Mouse (Mus musculus) right cerebral cortex, postnatal 36 days (tissue): ENCODE results near the gene Tdp2.
"Not testable (repeated sequence)": the region's sequence is repeated elsewhere in the genome, so short reads cannot be mapped to it uniquely, and the experiment has no call there.

ENCODE experiments used
- DNase-seq, 2 experiments: peaks; one replicate each; pipeline ENCODE4 v3.0.0; 2022; ENCODE audit warnings: low spot score in 2 of 2, mixed read lengths in 1 of 2

The Tdp2 gene

DNA sequence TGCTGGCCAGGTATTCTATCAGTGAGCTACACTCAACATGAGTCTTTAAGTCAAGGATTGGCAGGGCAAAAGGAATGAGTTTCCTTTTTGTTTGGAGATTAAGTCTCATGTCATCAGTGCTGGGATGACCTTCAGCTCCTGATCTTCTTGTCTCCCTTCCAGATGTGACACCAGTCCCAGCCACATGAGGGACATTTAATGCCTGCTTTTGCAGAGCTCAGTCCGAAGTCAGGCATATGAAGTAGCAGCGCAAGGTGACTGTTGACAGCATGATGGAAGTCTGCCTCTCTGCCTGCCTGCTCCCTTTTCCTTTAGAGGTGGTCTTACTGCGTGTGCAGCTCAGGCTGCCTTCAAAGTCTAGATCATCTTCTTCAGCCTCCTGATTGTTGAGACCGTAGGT, 6.8 kb upstream of the Tdp2 start:
- no peak for DNase-seq

GRCm38 (mm10) chr13:24825587-24825986, 5.9 kb upstream of the Tdp2 start:
- DNase-seq, result no peak

DNA sequence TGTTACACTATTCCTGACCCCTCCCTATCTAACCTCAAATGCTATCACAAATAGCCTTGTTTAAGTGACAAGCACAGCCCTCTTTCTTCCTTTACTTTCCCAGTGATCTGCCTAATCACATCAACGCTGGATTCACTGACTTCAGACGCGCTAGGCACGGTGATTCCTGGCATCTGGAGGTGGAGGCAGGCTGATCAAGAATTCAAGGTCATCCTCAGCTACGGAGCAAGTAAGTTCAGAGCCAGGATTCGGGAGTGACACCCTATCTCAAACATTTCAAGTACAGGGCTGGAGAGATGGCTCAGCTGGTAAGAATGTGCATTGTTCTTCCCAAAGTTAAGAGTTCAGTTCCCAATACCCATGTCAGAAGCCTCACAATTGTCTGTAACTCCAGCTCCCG, 5.4 kb upstream of the Tdp2 start:
- no peak for DNase-seq

GRCm38 (mm10) chr13:24830756-24831352, 625 bp upstream of the Tdp2 start:
- DNase-seq, result no peak

GRCm38 (mm10) chr13:24832131-24832810, 792 bp downstream of the Tdp2 start:
- no peak for DNase-seq

DNA sequence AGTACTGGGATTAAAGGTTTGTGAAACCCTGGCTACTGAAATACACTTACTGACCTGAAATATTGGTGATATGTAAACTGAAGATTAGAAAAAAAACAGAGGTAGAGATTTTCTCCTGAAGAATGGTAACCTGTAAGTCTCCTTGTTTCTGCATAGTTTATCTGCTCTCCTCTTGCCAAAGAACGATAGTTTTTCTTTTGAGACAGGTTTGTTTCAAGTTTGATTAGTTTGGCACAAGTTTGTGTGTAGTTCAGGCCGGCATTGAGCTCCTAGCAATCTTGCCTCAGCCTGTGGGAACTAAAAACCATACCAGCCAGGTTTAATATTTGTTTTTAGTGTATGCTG, 1.3 kb downstream of the Tdp2 start:
- DNase-seq, result no peak

DNA sequence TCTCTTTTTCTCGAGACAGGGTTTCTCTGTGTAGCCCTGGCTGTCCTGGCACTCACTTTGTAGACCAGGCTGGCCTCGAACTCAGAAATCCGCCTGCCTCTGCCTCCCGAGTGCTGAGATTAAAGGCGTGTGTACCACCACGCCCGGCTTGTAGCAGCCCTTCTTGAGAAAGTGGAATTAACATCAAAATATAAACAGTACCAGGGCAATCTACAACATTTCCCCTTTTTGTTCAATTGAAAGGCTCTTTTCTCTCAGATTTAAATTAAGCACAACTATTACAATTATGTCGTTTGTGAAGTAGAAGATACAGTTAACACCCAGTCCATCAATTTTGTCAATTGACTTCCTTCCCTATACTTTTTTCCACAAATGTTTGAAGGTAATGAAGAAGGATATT, 6.3 kb downstream of the Tdp2 start:
- DNase-seq, result not testable (repeated sequence)

DNA sequence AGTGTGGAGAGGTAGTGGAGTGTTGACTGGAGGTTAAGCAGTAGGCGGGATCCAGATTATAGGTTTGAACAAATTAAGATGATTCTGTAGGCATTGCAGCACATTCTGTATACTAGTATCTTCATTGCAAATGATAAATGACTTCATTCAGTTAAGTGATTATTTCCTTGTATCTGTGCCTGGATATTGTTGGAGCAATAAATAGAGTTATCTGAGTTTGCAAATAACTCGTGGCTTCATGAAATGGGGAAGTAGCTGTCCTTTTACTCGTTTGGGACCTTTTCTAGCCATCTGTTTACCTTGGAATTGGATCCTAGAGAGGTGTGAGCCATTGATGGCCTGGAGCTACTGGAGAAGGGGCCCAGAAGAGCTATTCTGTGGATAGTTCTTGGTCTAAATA, 8.4 kb downstream of the Tdp2 start:
- DNase-seq, result no peak

DNA sequence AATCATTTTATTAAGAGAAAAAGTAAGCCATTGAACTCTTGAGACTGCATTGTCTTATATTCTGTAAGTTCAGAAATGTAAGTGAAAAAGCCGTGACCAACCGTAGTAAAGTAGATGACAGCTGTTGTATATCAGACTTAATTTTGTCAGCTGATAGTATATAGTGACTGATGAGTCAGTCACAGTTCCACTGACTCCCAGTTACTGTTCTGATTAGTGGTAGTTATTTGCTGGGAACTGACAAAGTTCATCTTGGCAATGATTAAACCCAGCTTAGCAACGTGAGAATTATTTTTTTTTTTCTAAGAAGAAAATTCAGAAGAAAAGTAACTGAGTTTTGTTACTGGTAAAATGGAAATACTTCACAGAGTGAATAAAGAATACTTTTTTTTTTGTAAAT, 10.2 kb downstream of the Tdp2 start:
- DNase-seq, result no peak

DNA sequence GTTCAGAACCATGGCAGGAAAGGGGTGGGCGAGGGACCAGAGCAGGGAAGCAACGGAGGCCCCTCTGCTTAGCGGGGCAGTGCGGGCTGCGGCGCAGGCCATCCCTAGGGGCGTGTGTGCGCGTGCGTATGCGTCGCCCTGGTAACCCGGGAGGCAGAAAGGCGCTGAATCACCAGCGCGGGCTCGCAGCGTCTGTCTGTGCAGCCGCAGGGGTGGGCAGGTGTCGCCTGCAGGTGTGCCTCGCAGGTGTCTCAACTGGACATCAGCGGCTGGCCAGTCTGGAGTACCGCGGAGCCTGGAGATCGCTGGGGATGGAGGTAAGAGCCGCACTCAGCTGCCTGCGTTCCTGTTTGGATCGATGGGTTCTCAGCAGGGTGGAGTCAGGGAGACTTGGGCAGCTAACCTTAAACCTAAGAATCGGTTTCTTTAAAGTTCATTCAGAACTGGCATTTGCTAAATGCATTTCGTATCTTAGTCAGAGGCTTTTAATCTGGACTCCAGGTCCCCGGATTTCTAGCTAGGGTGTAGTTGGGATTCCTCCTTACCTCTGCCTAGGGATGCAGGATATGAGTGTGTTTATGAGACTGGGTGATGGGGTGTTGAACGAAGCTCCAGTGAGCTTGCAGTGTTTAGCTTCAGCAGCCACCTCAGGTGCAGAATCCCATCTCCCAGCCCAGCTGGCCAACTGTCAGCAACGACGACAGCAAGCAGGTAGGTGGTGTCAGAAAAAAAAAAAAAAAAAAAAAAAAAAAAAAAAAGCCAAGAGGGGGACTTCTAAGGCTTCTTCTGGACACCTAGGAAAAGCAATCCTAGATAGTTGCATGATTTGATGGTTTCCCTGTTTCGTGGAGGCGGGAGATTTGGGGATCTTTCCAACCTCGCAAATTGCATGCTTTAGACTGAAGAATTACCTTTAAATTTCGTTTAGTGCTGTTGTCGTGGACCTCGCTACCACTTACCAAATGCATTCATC, 13.8 kb downstream of the Tdp2 start, which contains the start of gene D130043K22Rik:
Gene D130043K22Rik (plus strand): TSS at position 153 of the 973 bp plus-strand sequence.
- DNase-seq, result peak; percentile 67 to 69

DNA sequence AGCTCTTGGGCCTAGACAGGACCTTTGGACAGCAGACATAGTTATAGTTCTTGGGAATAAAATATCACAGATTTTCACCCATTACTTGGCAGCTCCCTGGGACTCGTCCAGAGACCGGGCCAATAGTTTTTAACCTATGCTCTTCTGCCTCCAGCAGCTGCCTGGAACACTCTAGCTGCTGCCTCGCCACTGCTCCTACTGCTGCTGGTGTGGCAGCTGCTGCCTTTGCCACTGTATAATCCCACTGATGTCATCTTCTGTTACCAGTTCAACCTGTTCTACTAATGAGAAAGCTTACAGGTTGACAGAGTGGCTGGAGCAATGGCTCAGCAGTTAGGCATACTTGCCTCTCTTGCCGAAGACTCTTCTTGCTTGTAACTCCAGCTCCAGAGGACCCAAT, 17.8 kb downstream of the Tdp2 start:
- no peak for DNase-seq

- no peak for DNase-seq
These were observed 20.5 kb downstream of the Tdp2 start for GRCm38 (mm10) chr13:24851989-24852388.

- no peak for DNase-seq
These were observed 21.1 kb downstream of the Tdp2 start for GRCm38 (mm10) chr13:24852570-24852969.

- DNase-seq, result no peak
These were observed 27.6 kb downstream of the Tdp2 start for GRCm38 (mm10) chr13:24859115-24859514.

GRCm38 (mm10) chr13:24861084-24861483, 29.6 kb downstream of the Tdp2 start:
- DNase-seq, result no peak

DNA sequence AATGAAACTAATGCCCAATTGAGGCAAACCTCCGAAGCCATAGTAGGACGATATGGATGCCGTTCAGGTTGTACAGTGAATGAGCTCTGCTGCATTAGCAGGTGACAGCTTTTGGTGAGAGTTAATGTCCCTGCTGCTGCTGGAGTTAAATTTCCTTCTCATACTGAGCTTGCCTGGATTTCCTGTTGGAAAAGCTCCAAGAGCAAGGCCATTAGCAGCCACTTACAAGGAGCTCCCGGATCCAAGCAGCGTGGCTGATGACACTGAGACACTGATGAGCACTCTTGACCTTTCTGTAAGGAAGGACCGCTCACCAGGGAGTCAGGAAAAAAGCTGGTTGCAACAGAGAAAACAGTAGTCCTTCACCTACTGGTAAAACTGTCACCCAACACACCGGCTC, 30.5 kb downstream of the Tdp2 start:
- no peak for DNase-seq

GRCm38 (mm10) chr13:24862520-24862919, 31.0 kb downstream of the Tdp2 start:
- DNase-seq, result peak; percentile 30 to 32

DNA sequence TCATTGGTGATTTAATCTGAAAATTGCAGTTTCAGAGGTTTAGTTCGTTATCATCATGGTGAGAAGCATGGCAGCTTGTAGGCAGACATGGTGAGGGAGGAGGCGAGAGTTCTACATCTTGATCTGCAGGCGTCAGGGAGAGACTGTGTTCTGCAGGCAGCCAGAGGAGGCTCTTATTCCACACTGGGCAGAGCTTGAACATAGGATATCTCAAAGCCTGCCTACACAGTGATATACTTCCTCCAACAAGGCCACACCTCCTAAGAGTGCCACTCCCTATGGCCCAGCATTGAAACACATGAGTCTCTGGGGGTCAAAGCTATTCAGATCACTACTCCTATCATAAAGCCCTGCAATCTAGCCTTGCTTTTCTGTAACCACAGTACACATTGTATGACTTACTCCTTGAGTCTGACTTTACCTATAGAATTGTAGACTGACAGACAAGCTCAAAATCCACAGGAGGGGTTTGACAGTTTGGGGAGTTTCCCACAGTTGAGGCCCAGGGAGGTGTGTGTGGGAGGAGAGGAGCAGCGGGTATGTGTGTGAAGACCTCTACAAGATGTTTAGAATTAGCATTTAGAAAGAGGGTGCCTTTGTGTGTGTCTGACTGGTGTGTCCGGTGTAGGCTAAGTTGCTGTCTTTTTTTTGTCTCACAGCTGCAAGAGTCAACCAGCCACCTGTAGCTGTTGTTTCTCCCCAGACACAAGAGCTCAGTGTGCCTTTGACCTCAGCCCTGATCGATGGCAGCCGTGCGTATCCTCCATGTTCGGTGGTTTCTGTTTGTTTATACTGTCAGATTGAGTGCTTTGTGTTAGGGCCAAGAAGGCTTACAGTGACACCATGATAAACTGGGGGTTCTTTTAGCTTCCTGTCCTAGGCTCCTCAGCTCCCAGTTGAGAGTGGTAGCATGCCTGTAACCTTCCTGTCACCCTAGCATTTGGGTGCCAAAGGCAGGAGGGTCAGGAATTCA, 35.2 kb downstream of the Tdp2 start:
- DNase-seq, result no peak

DNA sequence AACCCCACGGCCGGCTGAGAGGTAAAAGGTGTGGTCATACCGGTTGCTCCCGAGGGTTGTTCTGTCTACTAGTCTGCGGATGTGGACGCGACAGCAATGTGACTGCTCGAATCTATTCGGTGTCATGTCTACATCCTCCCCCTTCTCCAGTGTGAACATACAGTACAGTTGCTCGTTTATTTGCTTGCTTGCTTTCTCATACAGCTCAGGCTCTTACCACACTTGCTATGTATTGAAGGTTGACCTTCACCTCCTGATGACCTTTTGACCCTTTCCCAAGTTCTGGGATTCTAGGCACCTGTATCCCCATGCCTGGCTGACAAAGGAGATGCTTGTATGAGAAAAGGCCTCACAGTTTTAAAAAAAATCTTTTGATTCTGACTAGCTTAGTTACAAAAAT, 36.3 kb downstream of the Tdp2 start:
- no peak for DNase-seq

- no peak for DNase-seq
These were observed 36.8 kb downstream of the Tdp2 start for GRCm38 (mm10) chr13:24868233-24868632.

GRCm38 (mm10) chr13:24879359-24880040, 48.0 kb downstream of the Tdp2 start:
- DNase-seq, result no peak
